Mouse (Mus musculus) limb, embryonic 14.5 days (tissue): Measurements from ENCODE around the gene Ano10. TPM values are rescaled to one million over a fixed set of nuclear protein-coding genes. Genes with fewer than 3 reads are reported as not detected.

Experiments used
- ATAC-seq: fragments of 200-750 bp; cut with Nextera tagmentation; 2 replicates; pipeline ENCODE4 v1.8.0; 2017; ENCODE audit warnings: low read depth, moderate number of reproducible peaks, moderate TSS enrichment; ENCODE audit not compliant: low FRiP score
- DNase-seq: peaks from one replicate; pipeline ENCODE4 v3.0.0-alpha.2; 2015; ENCODE audit warnings: low spot score
- H3K27ac ChIP-seq: fragments of 300-500 bp; sonication (generic); replicated peaks from 2 replicates; pipeline ENCODE4 v1.5.1; 2014; ENCODE audit warnings: low read depth, mild to moderate bottlenecking, low read length, moderate library complexity, mixed read lengths
- H3K27me3 ChIP-seq: fragments of 300-500 bp; sonication (generic); 2 replicates; pipeline ENCODE4 v1.6.1; 2014; ENCODE audit warnings: low read length, mixed read lengths; ENCODE audit not compliant: control insufficient read depth, insufficient read depth
- H3K36me3 ChIP-seq: fragments of 300-500 bp; sonication (generic); 2 replicates; pipeline ENCODE4 v1.6.1; 2014; ENCODE audit warnings: mild to moderate bottlenecking, low read length, moderate library complexity, mixed read lengths; ENCODE audit not compliant: control insufficient read depth, insufficient read depth
- H3K4me1 ChIP-seq: fragments of 300-500 bp; sonication (generic); 2 replicates; pipeline ENCODE4 v1.6.1; 2014; ENCODE audit warnings: antibody characterized with exemption, low read length, mixed read lengths; ENCODE audit not compliant: control insufficient read depth, insufficient read depth
- H3K4me2 ChIP-seq: fragments of 300-500 bp; sonication (generic); replicated peaks from 2 replicates; pipeline ENCODE4 v1.6.1; 2014; ENCODE audit warnings: low read depth, mild to moderate bottlenecking, low read length, moderate library complexity; ENCODE audit not compliant: severe bottlenecking
- H3K4me3 ChIP-seq: fragments of 300-500 bp; sonication (generic); replicated peaks from 2 replicates; pipeline ENCODE4 v1.5.1; 2014; ENCODE audit warnings: low read length
- H3K9ac ChIP-seq: fragments of 300-500 bp; sonication (generic); 2 replicates; pipeline ENCODE4 v1.6.1; 2014; ENCODE audit warnings: mild to moderate bottlenecking, low read depth, low read length, moderate library complexity; ENCODE audit not compliant: severe bottlenecking
- H3K9me3 ChIP-seq: fragments of 300-500 bp; sonication (generic); 2 replicates; pipeline ENCODE4 v1.6.1; 2016; ENCODE audit warnings: low read length; ENCODE audit not compliant: control insufficient read depth
- POLR2A ChIP-seq: fragments of 200-500 bp; IDR thresholded peaks from 2 replicates; pipeline ENCODE4 v1.8.0; 2012; ENCODE audit warnings: inconsistent platforms, mild to moderate bottlenecking, moderate library complexity, borderline replicate concordance; ENCODE audit not compliant: insufficient read depth, insufficient read length; ENCODE audit errors: extremely low read depth
- WGBS: fragments of 180-500 bp; shearing (Covaris S2); extraction: QIAGEN DNeasy Blood & Tissue Kit; methylation state at CpG from one replicate; pipeline ENCODE4 v1.1.7; 2014; 5-methylcytosine and 5-hydroxymethylcytosine counted together
- polyA plus RNA-seq, 2 experiments: library from polyadenylated mRNA; depleted of rRNA in 1 of 2; stranded (reverse) in 1 of 2; unstranded in 1 of 2; fragments of >200 nt; fragmentation: Nextera tagmentation in 1 of 2; extraction: Ambion mirVana in 1 of 2; gene quantifications; 2 replicates each; pipeline versions ENCODE4 v1.2.1 to v1.2.3; 2012 to 2014

The Ano10 gene
- polyA plus RNA-seq, 2 experiments: 34.4 to 49.4 TPM

DNA sequence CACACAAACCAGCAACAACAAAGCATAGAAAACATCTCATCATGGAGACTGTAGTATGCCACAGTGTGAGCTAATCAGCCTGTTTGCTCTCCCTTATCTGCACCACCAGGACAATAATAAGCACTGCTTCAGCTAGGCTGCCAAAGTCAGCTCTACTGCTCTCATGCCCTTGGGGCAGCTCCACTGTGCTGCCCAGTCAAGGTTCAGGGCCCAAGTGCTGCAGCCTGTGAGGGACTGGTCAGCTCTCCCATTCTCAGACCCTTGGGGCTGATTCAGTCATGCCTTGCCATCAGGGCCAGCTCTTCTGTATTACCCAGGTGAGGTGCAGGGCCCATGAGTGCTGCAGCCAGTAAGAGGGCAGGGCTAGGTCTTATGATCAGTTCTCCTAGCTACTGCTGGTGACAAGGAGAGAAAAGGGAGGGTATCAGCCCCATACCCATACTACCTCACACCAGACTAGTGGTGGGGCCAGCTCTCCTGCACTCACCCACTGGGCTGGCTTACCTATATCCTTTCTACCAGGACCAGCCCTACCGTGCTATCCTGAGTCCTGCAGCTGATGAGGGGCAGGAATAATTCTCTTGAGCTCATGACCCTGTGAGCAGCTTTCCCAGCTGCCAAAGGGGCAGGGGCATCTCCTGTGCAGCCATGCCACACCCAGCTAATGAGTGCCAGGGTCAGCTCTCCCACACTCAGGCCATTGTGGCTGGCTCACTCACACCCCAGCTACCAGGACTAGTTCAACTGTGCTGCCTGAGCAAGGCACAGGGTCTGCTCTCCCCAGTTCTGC, 158.9 kb downstream of the Ano10 start:
- WGBS: 83% methylated on average over 1 of the region's 1 CpGs
- ATAC-seq: no peak

DNA sequence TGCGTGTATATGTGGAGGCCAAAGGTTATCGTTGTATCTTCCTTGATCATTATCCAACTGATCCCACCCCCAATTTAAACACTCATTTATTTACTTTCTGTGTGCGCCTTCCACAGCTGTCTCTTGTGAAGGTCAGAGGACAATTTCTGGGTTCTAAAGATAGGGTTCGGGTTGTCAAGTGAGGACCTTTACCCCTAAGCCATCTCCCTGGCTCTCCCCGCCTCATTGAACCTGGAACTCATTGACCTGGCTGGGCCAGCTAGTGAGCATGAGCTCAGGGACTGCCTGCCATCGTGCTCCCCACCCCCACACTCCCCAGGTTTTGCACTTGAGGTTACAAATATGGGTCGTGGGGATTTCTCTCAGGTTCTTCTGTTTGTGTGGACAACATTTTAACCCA, 162.1 kb downstream of the Ano10 start:
- no peak overlapping the region for H3K4me2 ChIP-seq
- WGBS: 79% methylated on average over 7 of the region's 7 CpGs

More for the DNA sequence above, 158.9 kb downstream of the Ano10 start:
- H3K9me3 ChIP-seq: no peaks in the 10 kb centered on the region
- no peaks in the 10 kb centered on the region for H3K27me3 ChIP-seq
- no peak for TF ChIP-seq POLR2A
- H3K27ac ChIP-seq: no peak overlapping the region
- H3K4me3 ChIP-seq: no peak overlapping the region
- no peaks in the 10 kb centered on the region for H3K4me1 ChIP-seq
- DNase-seq: no peak
- H3K36me3 ChIP-seq: peaks cover 29% of the 10 kb centered on the region
- H3K4me2 ChIP-seq: no peak overlapping the region
- H3K9ac ChIP-seq: no peak overlapping the region

DNA sequence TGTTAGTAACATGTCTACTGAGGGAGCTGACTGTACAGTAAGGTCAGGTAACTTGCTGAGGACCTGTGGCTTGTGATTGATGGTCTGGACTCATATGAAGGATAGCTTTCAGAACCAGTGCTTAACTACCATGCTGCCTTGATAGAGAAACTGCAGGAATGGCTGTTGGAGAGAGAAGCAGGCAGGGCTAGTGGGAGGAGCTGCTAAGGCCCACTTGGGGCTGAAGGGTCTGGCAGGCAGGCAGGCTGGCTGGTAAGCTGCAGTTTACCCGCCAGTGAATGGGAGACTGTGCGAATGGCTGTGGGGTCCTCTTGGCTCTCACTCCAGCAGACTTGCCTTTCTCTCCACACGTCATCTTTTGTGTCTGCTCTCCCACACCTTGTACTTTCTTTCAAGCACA, 163.6 kb downstream of the Ano10 start:
- TF ChIP-seq POLR2A: no peak
- 42% methylated on average over 3 of the region's 3 CpGs for WGBS
- Histone ChIP-seq H3K9ac (no peak overlapping the region), H3K27ac (no peak overlapping the region), H3K4me2 (no peak overlapping the region), H3K9me3 (no peaks in the 10 kb centered on the region), H3K36me3 (peaks cover 17% of the 10 kb centered on the region; the same call in 1 of the 2 replicates), H3K27me3 (no peaks in the 10 kb centered on the region), H3K4me1 (no peaks in the 10 kb centered on the region), H3K4me3 (no peak overlapping the region)
- ATAC-seq (no peak), DNase-seq (no peak)

More for the DNA sequence above, 162.1 kb downstream of the Ano10 start:
- TF ChIP-seq POLR2A: no peak
- Histone ChIP-seq H3K27ac (no peak overlapping the region), H3K9ac (no peak overlapping the region), H3K4me3 (no peak overlapping the region), H3K36me3 (peaks cover 17% of the 10 kb centered on the region; the same call in 1 of the 2 replicates), H3K4me1 (no peaks in the 10 kb centered on the region), H3K27me3 (no peaks in the 10 kb centered on the region), H3K9me3 (no peaks in the 10 kb centered on the region)
- ATAC-seq (no peak), DNase-seq (no peak)

DNA sequence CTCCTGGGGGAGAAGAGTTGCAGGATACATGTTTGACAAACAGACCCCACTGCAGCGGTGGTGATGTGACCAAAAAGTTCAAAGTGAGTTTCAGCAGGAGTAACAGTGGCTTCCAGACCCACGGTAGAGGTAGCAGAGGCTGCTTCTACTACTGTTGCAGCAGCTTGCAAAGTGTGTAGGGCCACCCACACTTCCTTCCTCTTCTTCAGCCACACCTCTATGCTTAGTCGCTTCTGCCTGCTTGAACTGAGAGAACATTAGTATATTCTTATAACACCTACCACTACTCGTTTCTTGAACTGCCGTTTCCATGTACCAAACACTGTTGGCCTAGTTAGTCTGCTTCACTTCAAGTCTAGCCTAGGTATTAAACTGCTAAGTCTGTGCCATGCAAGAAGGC, 165.5 kb downstream of the Ano10 start:
- WGBS: 71% methylated on average over 5 of the region's 5 CpGs
- Histone ChIP-seq H3K36me3 (peaks cover 8% of the 10 kb centered on the region; the same call in 1 of the 2 replicates), H3K27ac (no peak overlapping the region), H3K27me3 (no peaks in the 10 kb centered on the region), H3K9me3 (no peaks in the 10 kb centered on the region), H3K4me1 (no peaks in the 10 kb centered on the region), H3K4me2 (no peak overlapping the region), H3K4me3 (no peak overlapping the region), H3K9ac (no peak overlapping the region)
- TF ChIP-seq POLR2A: no peak
- DNase-seq: no peak
- ATAC-seq: no peak

DNA sequence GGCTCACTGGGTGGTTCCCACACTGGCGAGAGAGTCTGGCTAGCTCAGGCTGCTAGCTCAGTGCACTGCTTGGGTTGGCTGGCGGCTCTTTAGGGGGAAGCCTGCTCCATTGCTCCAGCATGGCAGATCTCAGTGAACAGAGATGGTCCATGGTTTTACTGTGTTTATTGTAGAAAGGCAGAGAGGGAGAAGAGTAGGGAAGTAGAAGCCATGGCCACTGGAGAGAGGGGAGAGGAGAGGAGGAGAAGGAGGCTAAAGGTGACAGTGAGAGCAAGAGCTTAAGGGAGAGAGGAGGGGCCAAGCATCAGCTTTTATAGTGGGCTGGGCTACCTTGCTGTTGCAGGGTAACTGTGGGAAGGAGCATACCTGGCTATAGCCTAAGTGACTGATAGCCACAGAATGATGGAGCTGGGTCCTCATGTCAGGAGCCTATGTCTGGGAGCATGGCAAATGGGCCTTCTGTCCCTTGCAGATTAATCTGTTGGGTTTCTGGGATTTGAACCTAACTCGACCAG, 166.9 kb downstream of the Ano10 start:
- H3K4me3 ChIP-seq: no peak overlapping the region
- H3K27ac ChIP-seq: no peak overlapping the region
- ATAC-seq (no peak), DNase-seq (no peak)
- no peak for TF ChIP-seq POLR2A
- H3K9me3 ChIP-seq: no peaks in the 10 kb centered on the region
- no peaks in the 10 kb centered on the region for H3K27me3 ChIP-seq
- H3K4me2 ChIP-seq: no peak overlapping the region
- 57% methylated on average over 3 of the region's 3 CpGs for WGBS
- H3K4me1 ChIP-seq: no peaks in the 10 kb centered on the region
- no peaks in the 10 kb centered on the region for H3K36me3 ChIP-seq
- H3K9ac ChIP-seq: no peak overlapping the region
